Mouse (Mus musculus) left cerebral cortex, postnatal 4 days (tissue): ENCODE results near the gene Glb1l2. TPM values are rescaled to one million over a fixed set of nuclear protein-coding genes. Genes with fewer than 3 reads are reported as not detected.

ENCODE experiments used
- DNase-seq: peaks from one replicate; pipeline ENCODE4 v3.0.0-alpha.2; 2022
- intact Hi-C: fragments of 180-260 bp; cut with DNase I; formaldehyde crosslinking; loops from one replicate; pipeline ENCODE4 v1.15.1; 2025
- total RNA-seq, 2 experiments: library from RNA; stranded (reverse); gene quantifications; 2 replicates each; pipeline ENCODE4 v1.2.3; 2021

The Glb1l2 gene
- 1 to 10 TPM; 1.2 to 1.9 TPM for total RNA-seq

GRCm38 (mm10) chr9:26805935-26806666, at the start of gene Glb1l2:
Glb1l2 (minus strand) TSS chr9:26806468.
- DNase-seq: peak; percentile 95
- intact Hi-C loops: no loop called here

DNA sequence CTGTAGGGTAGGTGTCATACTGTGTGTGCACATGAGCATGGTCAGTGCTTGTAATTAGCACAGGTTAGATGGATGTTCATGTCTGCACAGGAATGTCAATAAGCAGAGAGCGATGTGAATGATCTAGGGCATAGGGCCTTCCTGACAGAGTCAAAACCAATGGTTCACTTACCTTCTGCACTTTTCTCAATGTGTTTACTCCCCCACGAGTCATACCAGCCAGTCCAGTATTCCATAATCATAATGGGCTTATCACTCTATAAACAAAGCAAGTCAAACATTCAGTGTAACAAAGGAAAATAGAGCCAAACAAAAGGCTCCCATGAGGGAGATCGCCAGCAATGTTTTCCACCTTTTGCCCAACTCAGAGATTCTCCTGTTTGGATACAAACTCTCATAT, 24.8 kb upstream of the Glb1l2 start:
- intact Hi-C loops: no loop called here
- DNase-seq: no peak

GRCm38 (mm10) chr9:26819942-26820341, 13.7 kb upstream of the Glb1l2 start:
- DNase-seq: no peak
- intact Hi-C loops: no loop called here

DNA sequence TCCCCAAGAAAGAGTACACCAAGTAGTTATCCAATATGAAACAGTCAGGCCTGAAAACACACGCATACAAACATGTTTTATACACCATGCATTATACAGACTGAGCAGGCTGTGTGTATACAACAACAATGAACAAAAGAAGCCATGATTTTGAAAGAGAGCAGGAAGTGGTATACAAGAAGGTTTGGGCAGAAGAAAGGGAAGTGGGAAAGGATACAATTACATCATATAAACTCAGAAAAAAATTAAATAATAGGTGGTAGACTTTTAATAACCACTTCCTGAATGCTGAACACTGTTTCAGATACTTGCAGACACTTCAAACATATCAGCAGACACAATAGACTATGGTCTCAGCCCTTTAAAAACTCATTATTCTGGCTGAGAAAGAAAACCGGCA, 2.5 kb upstream of the Glb1l2 start:
- intact Hi-C loops: no loop called here
- no peak for DNase-seq

DNA sequence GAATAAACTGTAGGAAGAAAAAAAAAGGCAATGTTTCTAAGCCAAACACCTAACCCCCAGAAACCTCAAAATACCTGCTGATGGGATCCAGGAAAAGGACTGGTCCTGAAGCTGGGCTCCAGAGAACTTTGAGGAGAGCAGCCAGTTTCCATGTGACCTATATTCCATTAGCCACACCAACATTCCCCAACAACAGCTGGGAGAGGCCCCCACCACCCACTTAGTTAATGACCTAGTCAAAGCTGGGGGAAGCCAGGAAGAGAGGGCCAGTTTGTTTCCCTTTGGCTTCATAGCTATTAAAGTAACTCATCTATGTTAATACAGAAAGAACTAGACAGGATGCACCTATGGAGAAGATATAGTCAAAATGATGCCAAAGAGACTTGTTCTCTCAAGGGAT, 1.9 kb downstream of the Glb1l2 start:
- DNase-seq: no peak

GRCm38 (mm10) chr9:26800357-26800756, 5.9 kb downstream of the Glb1l2 start:
- DNase-seq: no peak
- intact Hi-C loops: no loop called here

More for the DNA sequence above, 1.9 kb downstream of the Glb1l2 start:
- intact Hi-C loops: no loop called here

- intact Hi-C loops: no loop called here
- DNase-seq: no peak
Measured at GRCm38 (mm10) chr9:26798731-26799130, 7.5 kb downstream of the Glb1l2 start.

- intact Hi-C loops: no loop called here
- DNase-seq: no peak
Measured at GRCm38 (mm10) chr9:26798205-26798604, 8.1 kb downstream of the Glb1l2 start.

GRCm38 (mm10) chr9:26792829-26793228, 13.4 kb downstream of the Glb1l2 start:
- peak; percentile 20 for DNase-seq
- intact Hi-C loops: no loop called here

DNA sequence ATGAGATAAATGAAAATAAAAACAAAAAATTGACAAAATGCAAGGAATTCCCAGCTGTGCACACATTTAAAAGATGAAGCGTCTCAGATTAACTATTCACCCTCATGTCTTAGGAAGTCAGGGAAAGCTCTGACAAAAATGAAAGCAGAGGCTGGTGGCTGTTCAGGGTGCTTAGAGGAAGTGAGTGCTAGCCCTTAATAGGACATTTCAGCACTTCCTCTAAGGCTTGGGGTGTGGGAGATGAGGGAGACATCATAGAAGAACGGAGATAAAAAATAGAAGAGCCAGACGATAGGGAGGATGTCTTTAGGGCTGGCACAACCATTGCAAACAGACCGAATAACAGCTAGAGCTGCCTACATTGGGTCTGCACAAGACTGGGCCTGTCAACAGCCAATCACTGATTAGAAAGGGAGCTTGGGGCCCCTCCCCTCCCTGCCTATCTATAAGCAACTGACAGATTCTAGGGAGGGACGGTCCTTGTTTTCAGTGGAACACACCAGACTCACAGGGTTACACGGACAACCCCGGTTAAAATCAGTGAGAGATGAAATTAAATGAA, 22.8 kb downstream of the Glb1l2 start:
- no peak for DNase-seq
- intact Hi-C loops: no loop called here

GRCm38 (mm10) chr9:26778421-26778820, 27.8 kb downstream of the Glb1l2 start:
- intact Hi-C loops: loop anchor here (5.0 to 10.0 kb wide), 3 partner anchors 884 to 1124 kb away; no protein-coding TSS in a partner anchor
- DNase-seq: no peak

GRCm38 (mm10) chr9:26776122-26776902, 30.0 kb downstream of the Glb1l2 start:
- intact Hi-C loops: loop anchor here (5.0 to 10.0 kb wide), 3 partner anchors 882 to 1122 kb away; no protein-coding TSS in a partner anchor
- DNase-seq: peak; percentile 25

DNA sequence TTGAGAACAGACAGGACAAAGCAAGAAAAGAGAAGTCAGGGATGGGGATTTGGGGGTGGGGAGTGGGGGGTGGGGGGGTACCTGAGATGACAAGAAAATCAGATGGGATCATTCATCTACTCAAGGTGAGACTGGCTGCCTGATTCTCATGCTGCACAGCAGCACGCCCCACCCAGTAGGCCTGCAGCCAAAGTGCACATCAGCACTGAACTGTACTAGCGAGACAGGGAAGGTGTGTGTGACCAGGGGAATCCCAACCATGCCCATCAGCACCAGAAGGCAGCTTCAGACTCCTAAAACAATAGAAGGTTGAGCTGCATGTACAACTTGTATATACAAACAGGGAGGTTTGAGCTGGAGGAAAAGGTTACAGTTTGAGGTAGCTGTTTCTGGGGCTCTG, 30.6 kb downstream of the Glb1l2 start:
- no peak for DNase-seq
- intact Hi-C loops: loop anchor here (5.0 to 10.0 kb wide), 3 partner anchors 881 to 1121 kb away; no protein-coding TSS in a partner anchor

DNA sequence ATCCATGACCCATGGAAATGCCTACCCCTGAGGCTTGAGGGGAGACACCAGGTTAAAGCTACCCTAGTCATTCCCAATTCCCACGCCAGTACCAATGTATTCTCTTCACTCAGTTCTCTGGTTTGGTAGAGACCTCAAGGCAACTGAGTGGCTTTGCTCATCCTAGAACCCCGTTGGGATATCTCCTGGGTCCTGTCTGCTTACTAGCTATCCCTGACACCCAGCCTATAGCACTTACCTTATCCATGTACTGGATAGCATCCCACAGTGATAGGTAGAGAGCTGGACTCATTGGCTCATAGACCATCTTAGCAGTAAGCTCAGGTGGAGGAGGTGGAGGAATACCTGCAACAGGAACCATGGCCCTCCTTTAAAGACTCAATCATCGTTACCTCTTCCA, 38.1 kb downstream of the Glb1l2 start:
- intact Hi-C loops: no loop called here
- no peak for DNase-seq

GRCm38 (mm10) chr9:26762477-26762876, 43.8 kb downstream of the Glb1l2 start:
- intact Hi-C loops: no loop called here
- no peak for DNase-seq

DNA sequence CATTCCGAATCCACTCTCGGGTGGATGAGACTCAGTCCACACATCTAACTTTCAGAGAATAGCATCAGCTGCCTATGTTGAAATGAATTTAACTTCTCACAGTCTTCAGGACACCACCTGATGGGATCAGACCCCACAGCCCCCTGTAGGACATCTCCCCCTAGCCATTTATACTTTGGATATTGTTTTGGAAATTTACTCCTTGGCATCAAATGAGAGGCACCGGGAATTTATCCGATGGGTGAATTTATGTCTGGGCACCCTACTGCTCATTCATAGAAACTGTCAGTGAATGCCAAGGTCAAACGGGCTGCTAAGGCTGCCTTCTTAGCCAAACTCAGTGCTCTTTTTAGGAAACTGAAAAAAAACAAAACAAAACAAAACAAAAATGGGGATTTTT, 45.7 kb downstream of the Glb1l2 start:
- intact Hi-C loops: no loop called here
- DNase-seq: no peak

GRCm38 (mm10) chr9:26760081-26760480, 46.2 kb downstream of the Glb1l2 start:
- peak; percentile 81 for DNase-seq
- intact Hi-C loops: no loop called here

GRCm38 (mm10) chr9:26748893-26749292, 57.4 kb downstream of the Glb1l2 start:
- no peak for DNase-seq
- intact Hi-C loops: no loop called here

DNA sequence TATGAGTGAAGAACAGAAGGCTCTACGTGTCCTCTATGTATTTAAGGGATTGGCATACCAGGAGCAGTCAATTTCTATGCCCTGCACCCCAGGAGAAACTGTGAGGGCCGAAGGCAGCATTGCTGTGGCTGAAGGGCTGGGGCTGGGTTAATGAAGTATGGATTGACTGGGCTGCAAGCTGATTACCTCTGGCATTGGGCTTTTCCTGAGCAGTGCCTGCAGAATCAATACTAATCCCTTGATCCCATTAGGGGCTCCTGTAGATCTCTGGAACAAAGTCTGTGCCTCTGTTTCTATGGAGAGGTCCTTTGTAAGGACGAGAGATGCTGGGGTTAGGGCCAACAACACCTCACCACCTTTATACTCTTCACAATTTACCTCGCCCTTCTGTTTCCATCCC, 59.1 kb downstream of the Glb1l2 start:
- no peak for DNase-seq
- intact Hi-C loops: no loop called here

DNA sequence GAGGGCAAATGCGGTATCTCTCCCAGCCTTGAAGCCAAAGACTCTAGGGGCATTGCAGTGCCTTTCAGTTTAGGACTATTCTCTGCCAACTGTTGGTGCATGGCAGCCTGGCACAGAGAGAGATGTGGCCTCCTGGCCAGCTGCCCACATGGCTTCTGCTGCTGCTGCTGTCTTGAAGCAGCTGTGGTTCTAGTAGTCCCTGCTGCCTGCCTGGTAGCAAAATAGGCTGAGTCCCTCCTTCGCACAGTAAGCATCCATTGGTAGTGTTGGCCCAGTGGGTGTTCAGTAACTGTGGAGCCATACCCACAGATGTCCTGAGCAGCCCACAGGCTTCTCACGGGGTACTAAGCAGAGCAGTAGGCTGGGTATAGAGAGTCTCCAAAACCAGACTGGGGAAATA, 63.5 kb downstream of the Glb1l2 start:
- intact Hi-C loops: no loop called here
- peak; percentile 89 for DNase-seq

- peak; percentile 86 for DNase-seq
- intact Hi-C loops: no loop called here
Measured at GRCm38 (mm10) chr9:26737116-26737515, 69.2 kb downstream of the Glb1l2 start.

GRCm38 (mm10) chr9:26733986-26734385, 72.3 kb downstream of the Glb1l2 start:
- intact Hi-C loops: no loop called here
- DNase-seq: peak; percentile 45
